Mouse (Mus musculus) ES-Bruce4 (cell line): ENCODE measurements at regions not wholly inside any gene's neighbourhood (a gene's known extent, or its start where the extent isn't known, plus 50 kb on each side); places are given as distances from the start of the nearest gene placed in this dataset.

Source experiments
- H3K27ac ChIP-seq: 2 replicates; pipeline ENCODE4 v1.5.1; 2012; ENCODE audit warnings: low read length, inconsistent platforms; ENCODE audit not compliant: insufficient read depth
- H3K27me3 ChIP-seq: 2 replicates; pipeline ENCODE4 v1.6.1; 2012; ENCODE audit warnings: mild to moderate bottlenecking, low read length, inconsistent platforms; ENCODE audit not compliant: control insufficient read depth, poor library complexity, insufficient read depth, severe bottlenecking
- H3K36me3 ChIP-seq: 2 replicates; pipeline ENCODE4 v1.6.1; 2012; ENCODE audit warnings: inconsistent platforms, mild to moderate bottlenecking, low read length, moderate library complexity; ENCODE audit not compliant: control insufficient read depth, poor library complexity, insufficient read depth, severe bottlenecking
- H3K4me1 ChIP-seq: one replicate; pipeline ENCODE4 v1.8.1; 2011; ENCODE audit warnings: low read length; ENCODE audit not compliant: control insufficient read depth, insufficient read depth
- H3K4me3 ChIP-seq: 2 replicates; pipeline ENCODE4 v1.5.1; 2011; ENCODE audit warnings: low read depth, mild to moderate bottlenecking, low read length
- H3K9ac ChIP-seq: 2 replicates; pipeline ENCODE4 v1.6.1; 2012; ENCODE audit warnings: low read depth, mild to moderate bottlenecking, inconsistent platforms; ENCODE audit not compliant: poor library complexity, severe bottlenecking
- H3K9me3 ChIP-seq: replicated peaks from 2 replicates; pipeline ENCODE4 v1.6.1; 2012; ENCODE audit warnings: mild to moderate bottlenecking, low read length, inconsistent platforms; ENCODE audit not compliant: control insufficient read depth, poor library complexity, insufficient read depth, severe bottlenecking
- CTCF ChIP-seq: IDR thresholded peaks from one replicate; pipeline ENCODE4 v1.8.1; 2011; ENCODE audit warnings: low read depth, low read length
- EP300 ChIP-seq: IDR thresholded peaks from 2 replicates; pipeline ENCODE4 v1.6.1; 2011; ENCODE audit warnings: low read depth, low read length; ENCODE audit not compliant: insufficient read depth
- POLR2A ChIP-seq: IDR thresholded peaks from one replicate; pipeline ENCODE4 v1.8.1; 2011; ENCODE audit warnings: low read length; ENCODE audit not compliant: insufficient read depth

DNA sequence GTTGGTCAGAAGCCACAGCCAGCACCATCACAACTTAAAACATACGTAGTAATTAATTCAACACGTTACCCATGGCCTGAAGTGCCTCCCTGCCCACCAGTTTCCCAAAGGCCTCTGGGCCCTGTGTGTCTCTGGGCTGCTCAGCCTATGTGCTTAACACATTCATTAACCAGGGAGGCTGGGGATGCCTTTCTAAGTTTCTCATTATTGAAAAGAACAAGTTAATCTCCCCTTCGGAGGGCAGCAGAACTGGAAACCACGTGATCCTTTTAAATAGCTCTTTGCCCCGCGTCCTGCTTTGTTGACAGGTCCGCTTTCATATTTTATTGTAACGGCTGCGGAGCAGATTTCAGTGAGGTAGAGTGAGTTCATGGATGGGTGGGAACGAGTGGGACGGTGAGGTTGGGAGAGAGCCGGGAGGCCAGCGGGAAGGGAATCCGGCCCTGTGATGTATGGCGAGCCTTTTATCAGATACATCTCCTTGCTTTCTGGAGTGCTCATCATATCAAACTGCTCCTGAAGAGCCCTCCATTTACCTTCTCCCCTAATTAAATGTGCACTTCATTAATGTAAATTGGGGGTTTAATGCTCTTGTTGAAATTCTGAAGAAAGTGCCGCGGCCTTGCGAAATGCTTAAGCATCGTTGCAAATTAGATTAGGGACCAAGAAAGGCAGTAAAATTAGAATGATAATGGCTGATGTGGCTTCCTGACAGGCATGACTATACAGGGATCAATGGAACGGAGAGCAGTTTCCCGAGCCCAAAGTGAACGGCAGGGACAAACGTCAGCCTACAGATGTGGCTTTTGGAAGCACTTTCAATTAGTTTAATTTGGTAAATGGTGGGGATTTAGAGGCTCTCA lies 127.0 kb downstream of the Nkx6-1 start:
- Histone ChIP-seq H3K36me3 (no peaks in the 10 kb centered on the region), H3K9ac (no peak overlapping the region), H3K4me1 (no peaks in the 10 kb centered on the region), H3K4me3 (no peak overlapping the region), H3K27ac (no peak overlapping the region), H3K27me3 (peaks cover 7% of the 10 kb centered on the region; the same call in 1 of the 2 replicates), H3K9me3 (no peaks in the 10 kb centered on the region)
- TF ChIP-seq POLR2A (no peak), CTCF (no peak), EP300 (no peak)

DNA sequence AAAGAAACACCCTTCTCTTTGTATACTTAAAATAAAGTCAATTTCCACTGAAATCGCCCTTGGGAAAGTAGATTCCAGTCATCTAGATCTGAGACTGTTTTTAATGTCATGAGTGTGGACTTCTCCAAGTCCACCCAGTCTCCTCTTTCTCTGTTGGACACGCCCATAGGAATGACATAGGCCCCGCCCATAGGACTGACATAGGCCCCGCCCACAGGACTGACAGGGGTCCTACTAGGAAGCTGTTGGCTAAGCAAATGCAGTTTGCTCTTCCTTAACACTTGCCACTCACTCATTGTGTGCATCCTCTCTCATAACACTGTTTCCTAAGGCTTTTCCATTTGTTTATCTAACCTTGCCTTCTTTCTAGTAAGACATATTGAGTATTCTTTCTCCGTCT lies 129.3 kb downstream of the Nkx6-1 start:
- no peaks in the 10 kb centered on the region for H3K36me3 ChIP-seq
- no peak overlapping the region for H3K4me3 ChIP-seq
- no peaks in the 10 kb centered on the region for H3K4me1 ChIP-seq
- peaks cover 7% of the 10 kb centered on the region; the same call in 1 of the 2 replicates for H3K27me3 ChIP-seq
- no peak overlapping the region for H3K27ac ChIP-seq
- no peak for TF ChIP-seq POLR2A
- TF ChIP-seq EP300 = no peak
- TF ChIP-seq CTCF = no peak
- no peaks in the 10 kb centered on the region for H3K9me3 ChIP-seq
- no peak overlapping the region for H3K9ac ChIP-seq

DNA sequence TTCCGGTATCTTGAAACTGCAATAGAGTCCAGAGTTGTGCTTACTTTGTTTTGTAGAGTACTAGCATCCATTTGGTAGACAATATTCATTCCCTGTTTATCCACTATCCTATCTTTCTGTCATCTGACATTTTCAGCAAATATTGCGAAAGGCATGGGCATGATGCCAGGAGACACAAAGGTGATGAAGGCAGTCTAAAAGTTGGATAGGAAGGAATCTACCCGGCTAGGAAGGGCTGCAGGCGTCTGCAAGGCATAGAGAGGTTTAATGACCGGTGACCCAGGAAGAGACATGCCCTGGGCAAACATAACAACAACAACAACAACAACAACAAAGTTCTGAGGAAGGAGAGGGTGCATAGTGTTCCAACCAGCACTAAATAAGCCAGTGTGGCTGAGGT lies 139.4 kb downstream of the Nkx6-1 start:
- H3K9me3 ChIP-seq = no peaks in the 10 kb centered on the region
- H3K4me1 ChIP-seq = peaks cover 4% of the 10 kb centered on the region
- no peak overlapping the region for H3K27ac ChIP-seq
- no peak overlapping the region for H3K4me3 ChIP-seq
- no peaks in the 10 kb centered on the region; the same call in 1 of the 2 replicates for H3K27me3 ChIP-seq
- no peaks in the 10 kb centered on the region for H3K36me3 ChIP-seq
- no peak overlapping the region for H3K9ac ChIP-seq
- TF ChIP-seq EP300 (no peak), CTCF (no peak), POLR2A (no peak)

GRCm38 (mm10) chr5:101524670-101525069 lies 140.1 kb downstream of the Nkx6-1 start:
- no peaks in the 10 kb centered on the region for H3K36me3 ChIP-seq
- no peaks in the 10 kb centered on the region; the same call in 1 of the 2 replicates for H3K27me3 ChIP-seq
- no peaks in the 10 kb centered on the region for H3K9me3 ChIP-seq
- H3K4me1 ChIP-seq = peaks cover 4% of the 10 kb centered on the region
- no peak overlapping the region for H3K27ac ChIP-seq
- H3K4me3 ChIP-seq = no peak overlapping the region
- H3K9ac ChIP-seq = no peak overlapping the region
- TF ChIP-seq POLR2A (no peak), CTCF (no peak), EP300 (no peak)

GRCm38 (mm10) chr5:101523902-101524301 lies 140.9 kb downstream of the Nkx6-1 start:
- TF ChIP-seq CTCF = no peak
- TF ChIP-seq POLR2A = no peak
- no peak for TF ChIP-seq EP300
- no peaks in the 10 kb centered on the region for H3K36me3 ChIP-seq
- no peak overlapping the region for H3K27ac ChIP-seq
- no peaks in the 10 kb centered on the region; the same call in 1 of the 2 replicates for H3K27me3 ChIP-seq
- H3K9me3 ChIP-seq = no peaks in the 10 kb centered on the region
- no peak overlapping the region for H3K4me3 ChIP-seq
- H3K9ac ChIP-seq = no peak overlapping the region
- peaks cover 4% of the 10 kb centered on the region for H3K4me1 ChIP-seq

DNA sequence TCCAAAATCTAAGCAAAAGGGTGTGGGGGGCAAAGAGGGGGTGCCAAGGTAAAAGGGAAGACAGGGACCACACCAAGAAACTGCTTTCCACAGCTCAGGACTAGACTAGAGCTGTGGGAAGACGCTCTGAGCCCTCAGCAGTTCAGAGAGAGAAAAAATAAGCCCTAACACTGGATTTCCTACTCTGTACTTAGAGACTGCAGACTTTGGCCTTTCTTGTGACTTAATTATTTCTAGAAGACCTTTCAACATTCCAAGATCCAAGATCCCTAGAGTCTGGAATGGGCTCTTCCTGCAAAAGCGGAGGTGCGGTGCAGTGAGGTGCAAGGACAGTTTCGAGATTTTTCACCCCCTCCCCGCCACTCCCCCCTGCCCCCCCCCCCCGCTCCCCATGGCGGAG lies 141.3 kb downstream of the Nkx6-1 start:
- no peaks in the 10 kb centered on the region; the same call in 1 of the 2 replicates for H3K27me3 ChIP-seq
- H3K27ac ChIP-seq = no peak overlapping the region
- H3K9ac ChIP-seq = no peak overlapping the region
- no peaks in the 10 kb centered on the region for H3K9me3 ChIP-seq
- no peaks in the 10 kb centered on the region for H3K36me3 ChIP-seq
- H3K4me1 ChIP-seq = peaks cover 4% of the 10 kb centered on the region
- H3K4me3 ChIP-seq = no peak overlapping the region
- TF ChIP-seq CTCF = no peak
- no peak for TF ChIP-seq EP300
- TF ChIP-seq POLR2A = no peak
